Mouse (Mus musculus): ENCODE measurements around the gene Shisa4. TPM values are rescaled to one million over a fixed set of nuclear protein-coding genes. Genes with fewer than 3 reads are reported as not detected.

Gene Shisa4
- total and polyA plus RNA-seq, 2 experiments from 2014 or later, result 98.2 to 120 TPM

- no peak for TF ChIP-seq CTCF (IDR thresholded peaks at IDR 0.05; ENCODE audit: low read depth)
- no peaks in the 10 kb centered on the region for H3K27me3 ChIP-seq (ENCODE audit: insufficient read depth, low read length)
- no peak overlapping the region for H3K4me3 ChIP-seq (ENCODE audit: low read depth, low read length)
- DNase-seq (no peak), ATAC-seq (no peak)
- no peaks in the 10 kb centered on the region for H3K36me3 ChIP-seq (ENCODE audit: insufficient read depth)
- H3K9me3 ChIP-seq (ENCODE audit: low read length), result no peaks in the 10 kb centered on the region
- H3K4me2 ChIP-seq (ENCODE audit: low read depth), result no peak overlapping the region
- 83% methylated on average over 7 of the region's 7 CpGs for WGBS
- no peaks in the 10 kb centered on the region for H3K4me1 ChIP-seq (ENCODE audit: insufficient read depth)
- H3K27ac ChIP-seq (ENCODE audit: low read depth, low read length), result no peak overlapping the region
- no peak overlapping the region; the same call in 1 of the 2 replicates for H3K9ac ChIP-seq
Measured at GRCm38 (mm10) chr1:135367005-135367404, 8.0 kb downstream of the Shisa4 start.

- no peaks in the 10 kb centered on the region for H3K36me3 ChIP-seq (ENCODE audit: insufficient read depth)
- no peak for ATAC-seq
- DNase-seq, result no peak
- H3K9ac ChIP-seq, result no peak overlapping the region
- no peaks in the 10 kb centered on the region for H3K9me3 ChIP-seq (ENCODE audit: low read length)
- TF ChIP-seq CTCF (IDR thresholded peaks at IDR 0.05; ENCODE audit: low read depth), result no peak
- H3K4me2 ChIP-seq (ENCODE audit: low read depth), result no peak overlapping the region
- no peak overlapping the region for H3K27ac ChIP-seq (ENCODE audit: low read depth, low read length)
- no peaks in the 10 kb centered on the region for H3K27me3 ChIP-seq (ENCODE audit: insufficient read depth, low read length)
- H3K4me3 ChIP-seq (ENCODE audit: low read depth, low read length), result no peak overlapping the region
- no peaks in the 10 kb centered on the region for H3K4me1 ChIP-seq (ENCODE audit: insufficient read depth)
Measured at GRCm38 (mm10) chr1:135366380-135366779, 8.7 kb downstream of the Shisa4 start.

- ATAC-seq, result no peak
- TF ChIP-seq CTCF (IDR thresholded peaks at IDR 0.05; ENCODE audit: low read depth), result no peak
- H3K27ac ChIP-seq (ENCODE audit: low read depth, low read length), result no peak overlapping the region
- no peak overlapping the region for H3K4me2 ChIP-seq (ENCODE audit: low read depth)
- no peaks in the 10 kb centered on the region for H3K4me1 ChIP-seq (ENCODE audit: insufficient read depth)
- WGBS, result 92% methylated on average over 8 of the region's 8 CpGs
- H3K27me3 ChIP-seq (ENCODE audit: insufficient read depth, low read length), result no peaks in the 10 kb centered on the region
- no peaks in the 10 kb centered on the region for H3K9me3 ChIP-seq (ENCODE audit: low read length)
- H3K36me3 ChIP-seq (ENCODE audit: insufficient read depth), result no peaks in the 10 kb centered on the region
- DNase-seq, result no peak
- H3K9ac ChIP-seq, result no peak overlapping the region
- H3K4me3 ChIP-seq (ENCODE audit: low read depth, low read length), result no peak overlapping the region
Measured at GRCm38 (mm10) chr1:135363446-135363845, 11.6 kb downstream of the Shisa4 start.

- Histone ChIP-seq H3K9ac (no peak overlapping the region), H3K9me3 (ENCODE audit: low read length) (no peaks in the 10 kb centered on the region), H3K4me2 (ENCODE audit: low read depth) (no peak overlapping the region), H3K27me3 (ENCODE audit: insufficient read depth, low read length) (no peaks in the 10 kb centered on the region), H3K4me1 (ENCODE audit: insufficient read depth) (no peaks in the 10 kb centered on the region), H3K27ac (ENCODE audit: low read depth, low read length) (no peak overlapping the region), H3K36me3 (ENCODE audit: insufficient read depth) (no peaks in the 10 kb centered on the region), H3K4me3 (ENCODE audit: low read depth, low read length) (no peak overlapping the region)
- DNase-seq, result no peak
- TF ChIP-seq CTCF (IDR thresholded peaks at IDR 0.05; ENCODE audit: low read depth), result peak; percentile 16; the same call in 1 of the 2 replicates
- ATAC-seq, result no peak
Measured at GRCm38 (mm10) chr1:135362115-135362514, 12.9 kb downstream of the Shisa4 start.

GRCm38 (mm10) chr1:135361491-135361890, 13.5 kb downstream of the Shisa4 start:
- TF ChIP-seq CTCF (IDR thresholded peaks at IDR 0.05; ENCODE audit: low read depth), result no peak
- Histone ChIP-seq H3K9me3 (ENCODE audit: low read length) (no peaks in the 10 kb centered on the region), H3K27me3 (ENCODE audit: insufficient read depth, low read length) (no peaks in the 10 kb centered on the region), H3K4me2 (ENCODE audit: low read depth) (no peak overlapping the region), H3K36me3 (ENCODE audit: insufficient read depth) (no peaks in the 10 kb centered on the region), H3K27ac (ENCODE audit: low read depth, low read length) (no peak overlapping the region), H3K4me1 (ENCODE audit: insufficient read depth) (no peaks in the 10 kb centered on the region), H3K4me3 (ENCODE audit: low read depth, low read length) (no peak overlapping the region), H3K9ac (no peak overlapping the region)
- WGBS, result 54% methylated on average over 4 of the region's 4 CpGs
- DNase-seq (peak; percentile 36), ATAC-seq (peak; percentile 59; the same call in 1 of the 2 replicates)

- no peaks in the 10 kb centered on the region for H3K9me3 ChIP-seq (ENCODE audit: low read length)
- H3K4me3 ChIP-seq (ENCODE audit: low read depth, low read length), result no peak overlapping the region
- DNase-seq (no peak), ATAC-seq (no peak)
- H3K4me1 ChIP-seq (ENCODE audit: insufficient read depth), result no peaks in the 10 kb centered on the region
- no peaks in the 10 kb centered on the region for H3K36me3 ChIP-seq (ENCODE audit: insufficient read depth)
- H3K27ac ChIP-seq (ENCODE audit: low read depth, low read length), result no peak overlapping the region
- H3K9ac ChIP-seq, result no peak overlapping the region
- H3K4me2 ChIP-seq (ENCODE audit: low read depth), result no peak overlapping the region
- WGBS, result 33% methylated on average over 2 of the region's 2 CpGs
- H3K27me3 ChIP-seq (ENCODE audit: insufficient read depth, low read length), result no peaks in the 10 kb centered on the region
- TF ChIP-seq CTCF (IDR thresholded peaks at IDR 0.05; ENCODE audit: low read depth), result no peak
Measured at GRCm38 (mm10) chr1:135359071-135359470, 16.0 kb downstream of the Shisa4 start.

GRCm38 (mm10) chr1:135351953-135352352, 23.1 kb downstream of the Shisa4 start:
- H3K9me3 ChIP-seq (ENCODE audit: low read length), result no peaks in the 10 kb centered on the region
- no peaks in the 10 kb centered on the region for H3K27me3 ChIP-seq (ENCODE audit: insufficient read depth, low read length)
- no peaks in the 10 kb centered on the region for H3K4me1 ChIP-seq (ENCODE audit: insufficient read depth)
- no peak overlapping the region for H3K4me3 ChIP-seq (ENCODE audit: low read depth, low read length)
- WGBS, result 80% methylated on average over 3 of the region's 3 CpGs
- H3K4me2 ChIP-seq (ENCODE audit: low read depth), result no peak overlapping the region
- no peak for TF ChIP-seq CTCF (IDR thresholded peaks at IDR 0.05; ENCODE audit: low read depth)
- H3K27ac ChIP-seq (ENCODE audit: low read depth, low read length), result no peak overlapping the region
- no peaks in the 10 kb centered on the region for H3K36me3 ChIP-seq (ENCODE audit: insufficient read depth)
- no peak overlapping the region for H3K9ac ChIP-seq
- ATAC-seq, result no peak
- DNase-seq, result no peak

Data from forebrain, postnatal 0 days (tissue).